Mouse (Mus musculus) neural tube, embryonic 11.5 days (tissue): ENCODE data around the gene BC034090. TPM values are rescaled to one million over a fixed set of nuclear protein-coding genes. Genes with fewer than 3 reads are reported as not detected.

Experiments used
- ATAC-seq: fragments of 200-750 bp; cut with Nextera tagmentation; 2 replicates; pipeline ENCODE4 v1.8.0; 2017; ENCODE audit warnings: moderate number of reproducible peaks, mild to moderate bottlenecking, moderate TSS enrichment, moderate library complexity; ENCODE audit not compliant: insufficient read depth, low FRiP score, low TSS enrichment
- DNase-seq: peaks from one replicate; pipeline ENCODE4 v3.0.0-alpha.2; 2015; ENCODE audit warnings: low spot score
- H3K27ac ChIP-seq: fragments of 300-500 bp; sonication (generic); 2 replicates; pipeline ENCODE4 v1.5.1; 2014; ENCODE audit warnings: low read depth, mild to moderate bottlenecking, low read length
- H3K27me3 ChIP-seq: fragments of 300-500 bp; sonication (generic); 2 replicates; pipeline ENCODE4 v1.6.1; 2014; ENCODE audit warnings: mild to moderate bottlenecking, low read length, mixed read lengths; ENCODE audit not compliant: control insufficient read depth, insufficient read depth
- H3K36me3 ChIP-seq: fragments of 300-500 bp; sonication (generic); 2 replicates; pipeline ENCODE4 v1.6.1; 2014; ENCODE audit warnings: mild to moderate bottlenecking, low read length, moderate library complexity, mixed read lengths; ENCODE audit not compliant: control insufficient read depth, insufficient read depth
- H3K4me1 ChIP-seq: fragments of 300-500 bp; sonication (generic); 2 replicates; pipeline ENCODE4 v1.6.1; 2014; ENCODE audit warnings: low read length, mixed read lengths; ENCODE audit not compliant: control insufficient read depth, insufficient read depth
- H3K4me2 ChIP-seq: fragments of 300-500 bp; sonication (generic); 2 replicates; pipeline ENCODE4 v1.6.1; 2014; ENCODE audit warnings: low read depth, mild to moderate bottlenecking, moderate library complexity
- H3K4me3 ChIP-seq: fragments of 300-500 bp; sonication (generic); 2 replicates; pipeline ENCODE4 v1.5.1; 2014; ENCODE audit warnings: low read depth, low read length
- H3K9ac ChIP-seq: fragments of 300-500 bp; sonication (generic); 2 replicates; pipeline ENCODE4 v1.6.1; 2014; ENCODE audit warnings: mild to moderate bottlenecking, low read length
- H3K9me3 ChIP-seq: fragments of 300-500 bp; sonication (generic); 2 replicates; pipeline ENCODE4 v1.6.1; 2016; ENCODE audit warnings: low read length; ENCODE audit not compliant: control insufficient read depth
- WGBS: fragments of 180-500 bp; shearing (Covaris S2); extraction: QIAGEN DNeasy Blood & Tissue Kit; methylation state at CpG from one replicate; pipeline ENCODE4 v1.1.7; 2014; 5-methylcytosine and 5-hydroxymethylcytosine counted together
- polyA plus RNA-seq: library from polyadenylated mRNA; unstranded; fragments of >200 nt; fragmentation: Nextera tagmentation; extraction: Ambion mirVana; gene quantifications from 2 replicates; pipeline ENCODE4 v1.2.1, GENCODE M21; 2014

BC034090 gene
- polyA plus RNA-seq, 1 experiment from 2014 or later: 4.1 TPM

DNA sequence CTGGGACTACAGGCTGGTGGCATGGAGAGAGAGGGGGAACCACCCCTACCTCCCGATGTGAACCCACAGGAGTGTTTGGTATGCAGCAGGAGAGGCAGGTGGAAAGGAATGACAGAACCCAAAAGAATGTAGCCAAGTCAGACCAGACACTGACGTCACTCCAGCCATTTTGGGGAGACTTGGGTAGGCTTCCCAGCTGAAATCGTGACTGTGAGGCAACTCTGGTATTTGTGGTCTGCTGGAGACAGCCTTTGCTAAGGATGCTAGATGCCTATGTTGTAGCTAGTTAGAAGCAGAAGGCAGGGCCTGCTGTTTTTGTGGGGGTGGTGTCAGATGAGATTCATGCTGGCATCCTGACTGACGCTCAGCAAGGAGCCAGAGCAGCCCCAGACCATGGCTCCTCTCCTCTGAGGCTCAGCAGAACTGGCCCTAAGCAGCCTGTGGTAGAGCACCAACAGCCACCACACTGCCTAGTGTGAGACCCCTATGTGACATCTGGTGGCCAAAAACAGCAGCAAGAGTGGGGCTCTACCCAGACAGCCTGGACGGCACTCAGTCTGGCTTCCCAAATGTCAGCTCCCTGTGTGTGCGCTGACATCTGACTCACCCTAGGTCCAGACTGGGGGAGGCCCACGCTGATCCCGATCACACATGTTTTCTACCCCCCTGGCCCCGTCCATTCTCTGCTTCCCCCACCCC is 29.0 kb downstream of the BC034090 start:
- no peak overlapping the region for H3K4me2 ChIP-seq
- no peak overlapping the region for H3K27ac ChIP-seq
- no peaks in the 10 kb centered on the region for H3K9me3 ChIP-seq
- ATAC-seq (no peak), DNase-seq (no peak)
- no peaks in the 10 kb centered on the region for H3K36me3 ChIP-seq
- H3K27me3 ChIP-seq: no peaks in the 10 kb centered on the region
- no peak overlapping the region for H3K4me3 ChIP-seq
- no peak overlapping the region for H3K9ac ChIP-seq
- peaks cover 35% of the 10 kb centered on the region for H3K4me1 ChIP-seq
- 50% methylated on average over 9 of the region's 9 CpGs for WGBS

DNA sequence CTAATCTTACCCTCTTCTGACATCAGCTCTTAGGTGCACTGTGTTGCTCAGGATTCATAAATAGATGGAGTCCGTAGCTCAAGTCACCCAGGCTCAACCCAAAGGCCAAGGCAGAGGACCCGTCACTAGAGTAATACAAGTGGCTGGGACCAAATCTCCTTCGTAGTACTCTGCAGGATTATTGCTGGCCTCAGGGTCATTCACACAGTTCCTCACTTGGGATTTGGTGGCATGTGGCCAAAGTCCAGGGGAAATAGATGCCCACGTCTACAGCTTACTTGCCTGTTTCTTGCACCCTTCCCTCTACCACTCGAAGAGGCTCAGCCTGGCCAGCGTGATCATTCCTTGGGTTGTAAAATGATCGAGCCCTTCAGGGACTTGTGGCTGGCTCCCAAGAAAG is 30.3 kb downstream of the BC034090 start:
- Histone ChIP-seq H3K9me3 (no peaks in the 10 kb centered on the region), H3K4me1 (peaks cover 35% of the 10 kb centered on the region), H3K4me2 (no peak overlapping the region), H3K27ac (no peak overlapping the region), H3K9ac (no peak overlapping the region; the same call in 1 of the 2 replicates), H3K27me3 (no peaks in the 10 kb centered on the region), H3K36me3 (no peaks in the 10 kb centered on the region), H3K4me3 (no peak overlapping the region)
- DNase-seq (no peak), ATAC-seq (no peak)
- 69% methylated on average over 7 of the region's 7 CpGs for WGBS

DNA sequence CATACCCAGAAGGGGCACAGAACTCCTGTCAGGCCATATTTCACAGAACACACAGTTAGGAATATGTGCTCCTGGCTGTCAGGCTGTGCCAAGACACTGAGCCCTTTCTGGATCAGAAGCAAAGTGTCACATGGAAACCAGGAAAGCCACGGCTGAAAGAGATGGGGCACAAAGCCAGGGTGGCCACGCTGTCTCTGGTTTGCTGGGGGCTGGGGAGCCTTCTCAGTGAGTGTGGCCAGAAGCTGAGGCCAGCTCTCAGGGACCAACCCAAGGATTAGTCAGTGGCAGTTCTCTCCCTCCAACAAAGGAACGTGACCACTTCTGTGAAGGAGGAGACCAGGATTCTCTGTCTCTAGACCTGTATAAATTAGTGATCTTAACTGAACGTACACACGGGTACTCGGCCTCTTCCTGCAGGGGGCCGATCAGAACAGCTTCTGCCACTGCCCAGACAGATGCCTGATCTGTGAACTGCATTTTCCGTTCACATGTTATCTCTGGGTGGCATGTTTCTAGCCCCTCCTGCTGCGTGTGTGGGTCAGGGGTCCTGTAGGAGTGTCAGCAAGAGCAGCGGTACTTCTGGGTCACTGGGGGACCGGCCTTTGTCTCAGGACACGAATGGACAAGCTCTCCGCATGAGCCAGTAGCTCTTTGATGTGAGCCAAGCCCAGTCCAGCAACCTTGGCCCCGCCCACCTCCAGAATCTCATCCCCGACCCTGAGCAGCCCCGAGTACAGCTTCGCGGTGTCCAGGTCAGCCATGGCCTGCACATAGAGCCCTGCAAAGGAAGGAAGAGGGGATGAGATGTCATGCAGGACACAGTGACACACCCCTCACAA is 31.1 kb downstream of the BC034090 start:
- ATAC-seq (peak; percentile 23; the same call in 1 of the 2 replicates), DNase-seq (no peak)
- peak overlapping the region; percentile 28 for H3K27ac ChIP-seq
- peak overlapping the region; percentile 10; the same call in 1 of the 2 replicates for H3K4me2 ChIP-seq
- no peaks in the 10 kb centered on the region for H3K36me3 ChIP-seq
- H3K9me3 ChIP-seq: no peaks in the 10 kb centered on the region
- peaks cover 35% of the 10 kb centered on the region for H3K4me1 ChIP-seq
- peak overlapping the region; percentile 37; the same call in 1 of the 2 replicates for H3K9ac ChIP-seq
- no peaks in the 10 kb centered on the region for H3K27me3 ChIP-seq
- WGBS: 17% methylated on average over 18 of the region's 18 CpGs
- H3K4me3 ChIP-seq: no peak overlapping the region

DNA sequence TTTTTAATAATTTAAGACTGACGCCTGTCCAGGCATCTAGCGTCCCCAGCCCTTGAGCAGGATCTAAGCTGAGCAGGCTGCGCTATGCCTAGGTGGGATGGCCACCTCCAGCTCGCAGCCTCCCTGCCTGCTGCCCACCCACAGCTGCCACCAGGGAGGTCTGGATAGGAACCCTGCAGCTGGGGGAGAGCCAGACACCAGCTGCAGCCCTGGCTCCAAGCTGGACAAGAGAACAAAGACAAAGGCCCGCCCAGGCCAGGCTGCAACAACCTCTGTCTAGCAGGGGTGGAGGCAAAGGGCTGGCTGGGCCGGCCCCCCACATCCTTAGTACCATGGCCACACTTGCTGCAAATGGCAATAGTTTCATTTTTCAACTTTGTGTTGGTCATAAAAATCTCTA is 31.8 kb downstream of the BC034090 start:
- ATAC-seq (peak; percentile 69), DNase-seq (peak; percentile 79)
- WGBS: 9% methylated on average over 6 of the region's 6 CpGs
- Histone ChIP-seq H3K36me3 (peaks cover 2% of the 10 kb centered on the region; the same call in 1 of the 2 replicates), H3K9ac (peak overlapping the region; percentile 56), H3K4me1 (peaks cover 35% of the 10 kb centered on the region), H3K27me3 (no peaks in the 10 kb centered on the region), H3K4me2 (no peak overlapping the region), H3K4me3 (no peak overlapping the region), H3K27ac (peak overlapping the region; percentile 67), H3K9me3 (no peaks in the 10 kb centered on the region)

DNA sequence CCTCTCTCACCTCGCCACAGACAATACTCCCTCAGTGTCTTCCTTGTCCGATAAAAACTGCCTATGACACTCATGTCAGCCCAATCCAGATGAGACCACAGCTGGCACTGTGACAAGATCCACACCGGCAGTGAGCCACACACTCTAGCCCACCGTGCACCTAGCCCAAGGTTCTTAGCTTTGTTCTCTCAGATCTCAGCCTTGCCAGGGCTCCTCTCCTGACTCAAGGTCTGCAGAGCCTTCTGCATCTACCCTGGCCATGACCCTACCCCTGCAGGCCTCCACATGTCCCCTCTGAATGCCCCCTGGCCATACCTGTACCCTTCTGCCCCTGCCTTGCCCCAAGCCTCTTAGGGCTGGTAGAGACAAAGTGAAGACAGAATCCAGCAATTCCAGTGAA is 32.2 kb downstream of the BC034090 start:
- Histone ChIP-seq H3K4me3 (no peak overlapping the region), H3K27ac (peak overlapping the region; percentile 67), H3K36me3 (peaks cover 2% of the 10 kb centered on the region; the same call in 1 of the 2 replicates), H3K9me3 (no peaks in the 10 kb centered on the region), H3K9ac (peak overlapping the region; percentile 56), H3K4me1 (peaks cover 35% of the 10 kb centered on the region), H3K27me3 (no peaks in the 10 kb centered on the region), H3K4me2 (no peak overlapping the region)
- 48% methylated on average over 4 of the region's 4 CpGs for WGBS
- no peak for ATAC-seq
- no peak for DNase-seq

DNA sequence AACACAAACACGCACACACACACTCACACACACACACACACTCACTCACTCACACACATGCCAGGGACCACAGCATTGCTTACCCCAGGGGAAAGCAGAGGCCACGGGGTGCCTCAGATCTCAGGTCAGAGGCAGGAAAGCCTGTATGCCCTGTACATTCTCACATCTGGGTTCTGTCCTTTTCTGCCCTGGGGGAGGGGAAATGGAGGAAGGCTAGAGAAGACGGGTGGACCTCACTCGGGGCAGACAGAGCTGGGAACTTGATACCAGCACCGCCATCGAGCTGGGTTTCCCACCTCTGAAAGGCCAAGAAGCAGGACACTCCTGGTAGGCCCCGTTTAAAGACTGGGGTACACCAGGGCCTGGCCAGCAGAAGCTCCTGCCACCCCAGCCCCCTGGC is 33.2 kb downstream of the BC034090 start:
- 41% methylated on average over 7 of the region's 7 CpGs for WGBS
- peaks cover 2% of the 10 kb centered on the region; the same call in 1 of the 2 replicates for H3K36me3 ChIP-seq
- H3K4me2 ChIP-seq: no peak overlapping the region
- DNase-seq: no peak
- no peak overlapping the region for H3K27ac ChIP-seq
- no peak for ATAC-seq
- H3K9me3 ChIP-seq: no peaks in the 10 kb centered on the region
- no peaks in the 10 kb centered on the region for H3K27me3 ChIP-seq
- H3K4me3 ChIP-seq: no peak overlapping the region
- H3K4me1 ChIP-seq: peaks cover 30% of the 10 kb centered on the region
- no peak overlapping the region for H3K9ac ChIP-seq

DNA sequence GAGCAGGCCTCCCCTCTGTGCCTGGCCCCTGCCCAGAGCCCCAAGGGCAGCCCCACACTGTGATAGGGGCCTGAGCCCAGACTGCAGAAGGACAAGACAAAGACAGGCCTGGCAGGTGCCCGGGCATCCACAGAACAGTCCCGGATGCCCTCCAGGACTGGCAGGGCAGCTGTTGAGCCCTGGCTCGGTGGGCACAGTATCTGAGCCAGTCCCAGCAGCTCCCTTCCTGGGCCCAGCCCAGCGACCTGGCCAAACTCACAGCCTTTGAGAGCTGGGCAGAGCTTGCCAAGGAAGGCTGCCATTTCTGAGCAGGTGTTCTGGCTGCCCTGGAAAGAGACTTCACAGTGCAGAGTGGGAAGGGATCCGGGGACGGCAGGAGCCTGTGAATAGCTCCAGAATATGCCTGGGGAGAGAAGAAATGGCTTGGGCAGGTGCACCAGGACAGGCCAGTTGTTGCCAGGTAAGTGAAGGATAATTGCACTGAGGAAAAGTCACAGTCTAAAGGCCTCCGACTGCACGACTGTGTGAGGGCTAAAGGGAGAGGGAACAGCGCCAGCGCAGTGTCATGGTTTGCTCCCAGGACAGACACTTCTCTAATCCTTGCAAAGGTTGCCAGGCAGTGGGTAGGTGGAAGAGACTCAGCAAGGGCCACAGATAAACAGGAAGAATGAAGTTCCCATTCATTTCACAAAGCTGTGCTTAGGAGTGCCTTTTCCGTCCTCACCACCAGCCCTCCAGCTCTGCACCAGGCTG is 34.1 kb downstream of the BC034090 start:
- Histone ChIP-seq H3K27me3 (no peaks in the 10 kb centered on the region), H3K9me3 (no peaks in the 10 kb centered on the region), H3K27ac (no peak overlapping the region), H3K4me3 (no peak overlapping the region), H3K36me3 (peaks cover 2% of the 10 kb centered on the region; the same call in 1 of the 2 replicates), H3K4me2 (no peak overlapping the region), H3K4me1 (peaks cover 25% of the 10 kb centered on the region), H3K9ac (no peak overlapping the region)
- WGBS: 78% methylated on average over 10 of the region's 11 CpGs
- DNase-seq: no peak
- no peak for ATAC-seq

DNA sequence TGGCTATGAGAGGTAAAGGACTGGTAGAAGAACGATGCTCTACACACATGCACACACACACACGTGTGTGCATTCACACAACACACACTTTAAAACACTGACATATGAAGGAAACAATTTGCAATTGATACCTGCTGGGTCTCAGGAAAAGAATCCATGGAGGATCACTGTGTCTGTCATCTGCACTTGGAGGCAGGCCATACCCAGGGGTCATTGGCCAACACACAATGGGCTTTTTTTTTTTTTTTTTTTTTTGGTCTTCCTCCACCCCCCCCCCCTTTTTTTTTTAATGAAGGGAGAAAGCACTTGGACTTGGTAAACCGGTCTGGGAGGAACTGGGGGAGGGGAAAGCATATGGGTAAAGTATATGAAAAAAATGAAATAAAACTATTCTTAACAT is 36.4 kb downstream of the BC034090 start:
- Histone ChIP-seq H3K27ac (no peak overlapping the region), H3K27me3 (no peaks in the 10 kb centered on the region), H3K4me2 (no peak overlapping the region), H3K4me3 (no peak overlapping the region), H3K4me1 (peaks cover 20% of the 10 kb centered on the region), H3K36me3 (peaks cover 2% of the 10 kb centered on the region; the same call in 1 of the 2 replicates), H3K9ac (no peak overlapping the region), H3K9me3 (no peaks in the 10 kb centered on the region)
- ATAC-seq (no peak), DNase-seq (no peak)
- WGBS: 88% methylated on average over 3 of the region's 3 CpGs
